Mouse (Mus musculus) hindbrain, embryonic 14.5 days (tissue): ENCODE measurements around the gene Ccdc102a. TPM values are rescaled to one million over a fixed set of nuclear protein-coding genes. Genes with fewer than 3 reads are reported as not detected.
A peak's percentile ranks its signal among the peaks of the same experiment; 100 is the strongest.

Experiments
- ATAC-seq: fragments of 200-750 bp; cut with Nextera tagmentation; 2 replicates; pipeline ENCODE4 v1.8.0; 2017; ENCODE audit warnings: moderate number of reproducible peaks, mild to moderate bottlenecking, moderate TSS enrichment, moderate library complexity; ENCODE audit not compliant: low FRiP score
- DNase-seq: peaks from one replicate; pipeline ENCODE4 v3.0.0-alpha.2; 2015; ENCODE audit warnings: low spot score
- H3K27ac ChIP-seq: fragments of 300-500 bp; sonication (generic); 2 replicates; pipeline ENCODE4 v1.5.1; 2014; ENCODE audit warnings: mild to moderate bottlenecking, moderate library complexity
- H3K27me3 ChIP-seq: fragments of 300-500 bp; sonication (generic); 2 replicates; pipeline ENCODE4 v1.6.1; 2014; ENCODE audit warnings: mild to moderate bottlenecking, low read length, mixed read lengths; ENCODE audit not compliant: control insufficient read depth, insufficient read depth
- H3K36me3 ChIP-seq: fragments of 300-500 bp; sonication (generic); replicated peaks from 2 replicates; pipeline ENCODE4 v1.6.1; 2014; ENCODE audit not compliant: control insufficient read depth, insufficient read depth
- H3K4me1 ChIP-seq: fragments of 300-500 bp; sonication (generic); replicated peaks from 2 replicates; pipeline ENCODE4 v1.6.1; 2014; ENCODE audit warnings: antibody characterized with exemption, low read length, mixed read lengths; ENCODE audit not compliant: control insufficient read depth, insufficient read depth
- H3K4me2 ChIP-seq: fragments of 300-500 bp; sonication (generic); replicated peaks from 2 replicates; pipeline ENCODE4 v1.6.1; 2014; ENCODE audit warnings: mild to moderate bottlenecking, moderate library complexity
- H3K4me3 ChIP-seq: fragments of 300-500 bp; sonication (generic); replicated peaks from 2 replicates; pipeline ENCODE4 v1.5.1; 2014; ENCODE audit warnings: mild to moderate bottlenecking, low read length
- H3K9ac ChIP-seq: fragments of 300-500 bp; sonication (generic); 2 replicates; pipeline ENCODE4 v1.6.1; 2014
- H3K9me3 ChIP-seq: fragments of 300-500 bp; sonication (generic); 2 replicates; pipeline ENCODE4 v1.6.1; 2016; ENCODE audit warnings: low read length; ENCODE audit not compliant: control insufficient read depth
- WGBS: fragments of 180-500 bp; shearing (Covaris S2); extraction: QIAGEN DNeasy Blood & Tissue Kit; methylation state at CpG from one replicate; pipeline ENCODE4 v1.1.7; 2014; 5-methylcytosine and 5-hydroxymethylcytosine counted together
- polyA plus RNA-seq: library from polyadenylated mRNA; unstranded; fragments of >200 nt; fragmentation: Nextera tagmentation; extraction: Ambion mirVana; gene quantifications from 2 replicates; pipeline ENCODE4 v1.2.1, GENCODE M21; 2014

Gene Ccdc102a
- polyA plus RNA-seq, 1 experiment from 2014 or later, result 9.0 TPM

- peaks cover 46% of the 10 kb centered on the region for H3K4me1 ChIP-seq
- H3K9ac ChIP-seq, result no peak overlapping the region
- peaks cover 15% of the 10 kb centered on the region for H3K27me3 ChIP-seq
- peaks cover 2% of the 10 kb centered on the region for H3K36me3 ChIP-seq
- peak overlapping the region; percentile 22 for H3K4me2 ChIP-seq
- peak overlapping the region; percentile 21; the same call in 1 of the 2 replicates for H3K27ac ChIP-seq
- no peaks in the 10 kb centered on the region for H3K9me3 ChIP-seq
- ATAC-seq, result no peak
- H3K4me3 ChIP-seq, result no peak overlapping the region
- no peak for DNase-seq
- WGBS, result 22% methylated on average over 3 of the region's 3 CpGs
Measured at GRCm38 (mm10) chr8:94872156-94872555, 45.7 kb downstream of the Ccdc102a start.

- ATAC-seq (peak; percentile 84), DNase-seq (peak; percentile 82)
- Histone ChIP-seq H3K4me1 (peaks cover 44% of the 10 kb centered on the region), H3K27ac (peak overlapping the region; percentile 78), H3K4me2 (peak overlapping the region; percentile 78), H3K27me3 (peaks cover 15% of the 10 kb centered on the region), H3K9ac (peak overlapping the region; percentile 79), H3K4me3 (peak overlapping the region; percentile 55), H3K36me3 (peaks cover 11% of the 10 kb centered on the region), H3K9me3 (no peaks in the 10 kb centered on the region)
- WGBS, result 7% methylated on average over 7 of the region's 7 CpGs
Measured at GRCm38 (mm10) chr8:94871108-94871894, 46.6 kb downstream of the Ccdc102a start.

GRCm38 (mm10) chr8:94870474-94871107 is 47.3 kb downstream of the Ccdc102a start:
- WGBS, result 2% methylated on average over 22 of the region's 22 CpGs
- Histone ChIP-seq H3K4me1 (peaks cover 42% of the 10 kb centered on the region), H3K27me3 (peaks cover 15% of the 10 kb centered on the region), H3K9ac (peak overlapping the region; percentile 79), H3K4me3 (peak overlapping the region; percentile 55), H3K4me2 (peak overlapping the region; percentile 78), H3K27ac (peak overlapping the region; percentile 78), H3K36me3 (peaks cover 18% of the 10 kb centered on the region), H3K9me3 (no peaks in the 10 kb centered on the region)
- DNase-seq (peak; percentile 62), ATAC-seq (peak; percentile 50)

GRCm38 (mm10) chr8:94870003-94870402 is 47.9 kb downstream of the Ccdc102a start:
- WGBS, result 17% methylated on average over 4 of the region's 4 CpGs
- no peak for DNase-seq
- Histone ChIP-seq H3K4me3 (peak overlapping the region; percentile 55), H3K9ac (peak overlapping the region; percentile 79), H3K4me2 (peak overlapping the region; percentile 78), H3K27ac (peak overlapping the region; percentile 78), H3K27me3 (peaks cover 12% of the 10 kb centered on the region), H3K9me3 (no peaks in the 10 kb centered on the region), H3K4me1 (peaks cover 37% of the 10 kb centered on the region), H3K36me3 (peaks cover 24% of the 10 kb centered on the region)
- ATAC-seq, result no peak

GRCm38 (mm10) chr8:94869146-94869545 is 48.8 kb downstream of the Ccdc102a start:
- peaks cover 36% of the 10 kb centered on the region for H3K4me1 ChIP-seq
- peaks cover 4% of the 10 kb centered on the region for H3K27me3 ChIP-seq
- H3K4me2 ChIP-seq, result peak overlapping the region; percentile 78
- H3K9ac ChIP-seq, result peak overlapping the region; percentile 79
- peaks cover 32% of the 10 kb centered on the region for H3K36me3 ChIP-seq
- peak overlapping the region; percentile 55 for H3K4me3 ChIP-seq
- H3K9me3 ChIP-seq, result no peaks in the 10 kb centered on the region
- ATAC-seq (no peak), DNase-seq (no peak)
- no peak overlapping the region for H3K27ac ChIP-seq
- WGBS, result 65% methylated on average over 6 of the region's 7 CpGs

GRCm38 (mm10) chr8:94866921-94867320 is 51.0 kb downstream of the Ccdc102a start:
- peaks cover 53% of the 10 kb centered on the region for H3K36me3 ChIP-seq
- H3K4me2 ChIP-seq, result no peak overlapping the region
- no peak for ATAC-seq
- no peak overlapping the region for H3K27ac ChIP-seq
- whole genome bisulfite sequencing, result 90% methylated on average over 9 of the region's 9 CpGs
- H3K9me3 ChIP-seq, result no peaks in the 10 kb centered on the region
- no peak overlapping the region for H3K9ac ChIP-seq
- H3K4me3 ChIP-seq, result no peak overlapping the region
- no peak for DNase-seq
- H3K4me1 ChIP-seq, result peaks cover 29% of the 10 kb centered on the region
- no peaks in the 10 kb centered on the region for H3K27me3 ChIP-seq

- Histone ChIP-seq H3K36me3 (peaks cover 70% of the 10 kb centered on the region), H3K4me3 (no peak overlapping the region), H3K27ac (no peak overlapping the region), H3K9me3 (no peaks in the 10 kb centered on the region), H3K4me1 (peaks cover 21% of the 10 kb centered on the region), H3K9ac (no peak overlapping the region), H3K4me2 (no peak overlapping the region), H3K27me3 (no peaks in the 10 kb centered on the region)
- WGBS, result 79% methylated on average over 10 of the region's 10 CpGs
- DNase-seq (no peak), ATAC-seq (no peak)
Measured at GRCm38 (mm10) chr8:94865292-94865691, 52.6 kb downstream of the Ccdc102a start.

GRCm38 (mm10) chr8:94863897-94864673 is 53.8 kb downstream of the Ccdc102a start:
- Histone ChIP-seq H3K9ac (no peak overlapping the region), H3K4me3 (no peak overlapping the region), H3K4me2 (no peak overlapping the region), H3K27me3 (no peaks in the 10 kb centered on the region), H3K9me3 (no peaks in the 10 kb centered on the region), H3K27ac (no peak overlapping the region), H3K36me3 (peaks cover 73% of the 10 kb centered on the region), H3K4me1 (peaks cover 14% of the 10 kb centered on the region)
- WGBS, result 79% methylated on average over 10 of the region's 10 CpGs
- ATAC-seq (no peak), DNase-seq (no peak)
